Mouse (Mus musculus) hindbrain, embryonic 14.5 days (tissue): ENCODE results near the gene 2610507B11Rik. TPM values are rescaled to one million over a fixed set of nuclear protein-coding genes. Genes with fewer than 3 reads are reported as not detected.
A peak's percentile ranks its signal among the peaks of the same experiment; 100 is the strongest.

Source experiments
- ATAC-seq: fragments of 200-750 bp; cut with Nextera tagmentation; 2 replicates; pipeline ENCODE4 v1.8.0; 2017; ENCODE audit warnings: moderate number of reproducible peaks, mild to moderate bottlenecking, moderate TSS enrichment, moderate library complexity; ENCODE audit not compliant: low FRiP score
- DNase-seq: peaks from one replicate; pipeline ENCODE4 v3.0.0-alpha.2; 2015; ENCODE audit warnings: low spot score
- H3K27ac ChIP-seq: fragments of 300-500 bp; sonication (generic); 2 replicates; pipeline ENCODE4 v1.5.1; 2014; ENCODE audit warnings: mild to moderate bottlenecking, moderate library complexity
- H3K27me3 ChIP-seq: fragments of 300-500 bp; sonication (generic); 2 replicates; pipeline ENCODE4 v1.6.1; 2014; ENCODE audit warnings: mild to moderate bottlenecking, low read length, mixed read lengths; ENCODE audit not compliant: control insufficient read depth, insufficient read depth
- H3K36me3 ChIP-seq: fragments of 300-500 bp; sonication (generic); replicated peaks from 2 replicates; pipeline ENCODE4 v1.6.1; 2014; ENCODE audit not compliant: control insufficient read depth, insufficient read depth
- H3K4me1 ChIP-seq: fragments of 300-500 bp; sonication (generic); replicated peaks from 2 replicates; pipeline ENCODE4 v1.6.1; 2014; ENCODE audit warnings: antibody characterized with exemption, low read length, mixed read lengths; ENCODE audit not compliant: control insufficient read depth, insufficient read depth
- H3K4me2 ChIP-seq: fragments of 300-500 bp; sonication (generic); replicated peaks from 2 replicates; pipeline ENCODE4 v1.6.1; 2014; ENCODE audit warnings: mild to moderate bottlenecking, moderate library complexity
- H3K4me3 ChIP-seq: fragments of 300-500 bp; sonication (generic); replicated peaks from 2 replicates; pipeline ENCODE4 v1.5.1; 2014; ENCODE audit warnings: mild to moderate bottlenecking, low read length
- H3K9ac ChIP-seq: fragments of 300-500 bp; sonication (generic); 2 replicates; pipeline ENCODE4 v1.6.1; 2014
- H3K9me3 ChIP-seq: fragments of 300-500 bp; sonication (generic); 2 replicates; pipeline ENCODE4 v1.6.1; 2016; ENCODE audit warnings: low read length; ENCODE audit not compliant: control insufficient read depth
- WGBS: fragments of 180-500 bp; shearing (Covaris S2); extraction: QIAGEN DNeasy Blood & Tissue Kit; methylation state at CpG from one replicate; pipeline ENCODE4 v1.1.7; 2014; 5-methylcytosine and 5-hydroxymethylcytosine counted together
- polyA plus RNA-seq: library from polyadenylated mRNA; unstranded; fragments of >200 nt; fragmentation: Nextera tagmentation; extraction: Ambion mirVana; gene quantifications from 2 replicates; pipeline ENCODE4 v1.2.1, GENCODE M21; 2014

Gene 2610507B11Rik
- polyA plus RNA-seq, 1 experiment from 2014 or later, result 64.2 TPM

- no peak for ATAC-seq
- no peak overlapping the region for H3K4me2 ChIP-seq
- no peak overlapping the region for H3K27ac ChIP-seq
- H3K27me3 ChIP-seq, result no peaks in the 10 kb centered on the region
- H3K9me3 ChIP-seq, result no peaks in the 10 kb centered on the region
- no peaks in the 10 kb centered on the region for H3K4me1 ChIP-seq
- no peak overlapping the region for H3K9ac ChIP-seq
- H3K36me3 ChIP-seq, result peaks cover 8% of the 10 kb centered on the region
- DNase-seq, result no peak
- H3K4me3 ChIP-seq, result no peak overlapping the region
- WGBS, result 75% methylated on average over 8 of the region's 8 CpGs
These were observed 49.4 kb downstream of the 2610507B11Rik start for GRCm38 (mm10) chr11:78310861-78311511.

- ATAC-seq (no peak), DNase-seq (no peak)
- Histone ChIP-seq H3K9me3 (no peaks in the 10 kb centered on the region), H3K36me3 (peaks cover 15% of the 10 kb centered on the region), H3K4me1 (no peaks in the 10 kb centered on the region), H3K9ac (no peak overlapping the region), H3K27me3 (no peaks in the 10 kb centered on the region), H3K4me3 (no peak overlapping the region), H3K27ac (no peak overlapping the region), H3K4me2 (no peak overlapping the region)
- 97% methylated on average over 2 of the region's 2 CpGs for WGBS
These were observed 52.1 kb downstream of the 2610507B11Rik start for GRCm38 (mm10) chr11:78313662-78314061.

- DNase-seq, result no peak
- H3K9ac ChIP-seq, result no peak overlapping the region
- no peak overlapping the region for H3K27ac ChIP-seq
These were observed 56.9 kb downstream of the 2610507B11Rik start for GRCm38 (mm10) chr11:78318411-78318810.

GRCm38 (mm10) chr11:78322076-78322831 is 60.7 kb downstream of the 2610507B11Rik start:
- Histone ChIP-seq H3K9me3 (no peaks in the 10 kb centered on the region), H3K4me3 (peak overlapping the region; percentile 26; the same call in 1 of the 2 replicates), H3K36me3 (no peaks in the 10 kb centered on the region; the same call in 1 of the 2 replicates), H3K27me3 (no peaks in the 10 kb centered on the region), H3K4me2 (peak overlapping the region; percentile 36), H3K4me1 (peaks cover 10% of the 10 kb centered on the region), H3K9ac (peak overlapping the region; percentile 47; the same call in 1 of the 2 replicates), H3K27ac (peak overlapping the region; percentile 76; the same call in 1 of the 2 replicates)
- DNase-seq (no peak), ATAC-seq (peak; percentile 54)
- 55% methylated on average over 2 of the region's 2 CpGs for WGBS

More at GRCm38 (mm10) chr11:78318411-78318810, 56.9 kb downstream of the 2610507B11Rik start:
- peaks cover 10% of the 10 kb centered on the region for H3K4me1 ChIP-seq
- WGBS, result 85% methylated on average over 2 of the region's 2 CpGs
- H3K27me3 ChIP-seq, result no peaks in the 10 kb centered on the region
- no peak overlapping the region for H3K4me3 ChIP-seq
- H3K9me3 ChIP-seq, result no peaks in the 10 kb centered on the region
- peaks cover 12% of the 10 kb centered on the region for H3K36me3 ChIP-seq
- no peak overlapping the region for H3K4me2 ChIP-seq
- ATAC-seq, result no peak

GRCm38 (mm10) chr11:78322860-78323259 is 61.3 kb downstream of the 2610507B11Rik start, which contains the start of gene Aldoc:
TSS of gene Aldoc (plus strand) at chr11:78322968.
- ATAC-seq (peak; percentile 82), DNase-seq (peak; percentile 61)
- H3K27ac ChIP-seq, result peak within 1 kb of the TSS; percentile 76
- H3K27me3 ChIP-seq, result no peaks in the 10 kb centered on the region
- H3K9me3 ChIP-seq, result no peaks in the 10 kb centered on the region
- H3K4me2 ChIP-seq, result peak within 1 kb of the TSS; percentile 36
- no peaks in the 10 kb centered on the region; the same call in 1 of the 2 replicates for H3K36me3 ChIP-seq
- peaks cover 10% of the 10 kb centered on the region for H3K4me1 ChIP-seq
- 7% methylated on average over 15 of the region's 15 CpGs for WGBS
- H3K9ac ChIP-seq, result peak within 1 kb of the TSS; percentile 47; the same call in 1 of the 2 replicates
- H3K4me3 ChIP-seq, result peak within 1 kb of the TSS; percentile 26

- H3K36me3 ChIP-seq, result no peaks in the 10 kb centered on the region
- 65% methylated on average over 15 of the region's 15 CpGs for WGBS
- H3K9ac ChIP-seq, result no peak overlapping the region; the same call in 1 of the 2 replicates
- no peaks in the 10 kb centered on the region for H3K27me3 ChIP-seq
- peak; percentile 63 for DNase-seq
- H3K4me3 ChIP-seq, result peak overlapping the region; percentile 15
- peak; percentile 25; the same call in 1 of the 2 replicates for ATAC-seq
- peak overlapping the region; percentile 36 for H3K4me2 ChIP-seq
- peaks cover 14% of the 10 kb centered on the region for H3K4me1 ChIP-seq
- H3K27ac ChIP-seq, result peak overlapping the region; percentile 35; the same call in 1 of the 2 replicates
- no peaks in the 10 kb centered on the region for H3K9me3 ChIP-seq
These were observed 62.6 kb downstream of the 2610507B11Rik start for GRCm38 (mm10) chr11:78324000-78324785.

- Histone ChIP-seq H3K27me3 (no peaks in the 10 kb centered on the region), H3K9me3 (no peaks in the 10 kb centered on the region), H3K36me3 (no peaks in the 10 kb centered on the region), H3K9ac (no peak overlapping the region), H3K4me2 (peak overlapping the region; percentile 32), H3K4me1 (peaks cover 19% of the 10 kb centered on the region), H3K4me3 (peak overlapping the region; percentile 15), H3K27ac (peak overlapping the region; percentile 35; the same call in 1 of the 2 replicates)
- DNase-seq, result no peak
- WGBS, result 93% methylated on average over 12 of the region's 12 CpGs
- ATAC-seq, result no peak
These were observed 63.4 kb downstream of the 2610507B11Rik start for GRCm38 (mm10) chr11:78324965-78325364.

GRCm38 (mm10) chr11:78327215-78327614 is 65.7 kb downstream of the 2610507B11Rik start:
- no peaks in the 10 kb centered on the region for H3K9me3 ChIP-seq
- no peak overlapping the region for H3K4me2 ChIP-seq
- no peak for DNase-seq
- no peak overlapping the region for H3K27ac ChIP-seq
- H3K9ac ChIP-seq, result no peak overlapping the region
- 93% methylated on average over 4 of the region's 4 CpGs for WGBS
- H3K27me3 ChIP-seq, result no peaks in the 10 kb centered on the region
- no peak for ATAC-seq
- H3K36me3 ChIP-seq, result peaks cover 5% of the 10 kb centered on the region; the same call in 1 of the 2 replicates
- H3K4me3 ChIP-seq, result no peak overlapping the region
- peaks cover 19% of the 10 kb centered on the region for H3K4me1 ChIP-seq
